Mouse (Mus musculus) kidney, adult 2 months (tissue): Measurements from ENCODE around the gene Ampd3. TPM values are rescaled to one million over a fixed set of nuclear protein-coding genes. Genes with fewer than 3 reads are reported as not detected.

Experiments
- DNase-seq: peaks from one replicate; pipeline ENCODE4 v3.0.0; 2021
- H3K27ac ChIP-seq: fragments of 200-500 bp; 2 replicates; pipeline ENCODE4 v1.5.1; 2012; ENCODE audit warnings: low read depth, low read length, control low read depth, inconsistent platforms; ENCODE audit not compliant: insufficient read depth
- H3K27me3 ChIP-seq: fragments of 200-500 bp; replicated peaks from 2 replicates; pipeline ENCODE4 v1.6.1; 2012; ENCODE audit warnings: mild to moderate bottlenecking, moderate library complexity, low read length, inconsistent platforms; ENCODE audit not compliant: control insufficient read depth, insufficient read depth
- H3K36me3 ChIP-seq: fragments of 200-500 bp; 2 replicates; pipeline ENCODE4 v1.6.1; 2012; ENCODE audit warnings: mild to moderate bottlenecking, moderate library complexity, low read length, inconsistent platforms; ENCODE audit not compliant: control insufficient read depth, insufficient read depth
- H3K4me1 ChIP-seq: fragments of 200-500 bp; 2 replicates; pipeline ENCODE4 v1.6.1; 2011; ENCODE audit warnings: low read length; ENCODE audit not compliant: control insufficient read depth, insufficient read depth
- H3K4me3 ChIP-seq: fragments of 200-500 bp; 2 replicates; pipeline ENCODE4 v1.5.1; 2011; ENCODE audit warnings: mild to moderate bottlenecking, low read depth, low read length, control low read depth; ENCODE audit not compliant: insufficient read depth
- CTCF ChIP-seq: fragments of 200-500 bp; conservative IDR thresholded peaks from 2 replicates; pipeline ENCODE4 v1.5.1; 2011; ENCODE audit warnings: low read depth, mild to moderate bottlenecking, control low read depth, low read length, moderate library complexity, mixed read lengths; ENCODE audit not compliant: insufficient read depth, insufficient read length
- POLR2A ChIP-seq: fragments of 200-500 bp; IDR thresholded peaks from one replicate; pipeline ENCODE4 v1.6.1; 2011; ENCODE audit warnings: low read depth, low read length, control low read depth
- WGBS: fragments of 180-500 bp; shearing (Covaris S2); methylation state at CpG from one replicate; pipeline ENCODE4 v1.1.7; 2018; 5-methylcytosine and 5-hydroxymethylcytosine counted together
- polyA plus RNA-seq: library from polyadenylated mRNA; depleted of rRNA; stranded (reverse); fragments of >200 nt; gene quantifications from 2 replicates; pipeline ENCODE4 v1.2.3, GENCODE M21; 2012; rRNA removed

Gene Ampd3
- 23.4 and 26.4 TPM in 2 replicates for polyA plus RNA-seq

GRCm38 (mm10) chr7:110768001-110768400, at the start of gene Ampd3:
Gene Ampd3, plus strand, starts transcription at chr7:110768206.
- no peaks in the 10 kb centered on the region for H3K27me3 ChIP-seq
- H3K27ac ChIP-seq: peak within 1 kb of the TSS; percentile 96
- TF ChIP-seq CTCF (no peak), POLR2A (peak; percentile 24)
- H3K4me3 ChIP-seq: peak within 1 kb of the TSS; percentile 74
- 15% methylated on average over 15 of the region's 16 CpGs for WGBS
- peaks cover 14% of the 10 kb centered on the region for H3K4me1 ChIP-seq
- peak; percentile 77 for DNase-seq
- H3K36me3 ChIP-seq: no peaks in the 10 kb centered on the region

GRCm38 (mm10) chr7:110718505-110718904, 49.5 kb upstream of the Ampd3 start:
- peak; percentile 42 for DNase-seq
- WGBS: 68% methylated on average over 6 of the region's 6 CpGs
- Histone ChIP-seq H3K4me3 (no peak overlapping the region), H3K27me3 (no peaks in the 10 kb centered on the region), H3K36me3 (no peaks in the 10 kb centered on the region), H3K4me1 (no peaks in the 10 kb centered on the region), H3K27ac (no peak overlapping the region)
- TF ChIP-seq CTCF (no peak), POLR2A (no peak)

DNA sequence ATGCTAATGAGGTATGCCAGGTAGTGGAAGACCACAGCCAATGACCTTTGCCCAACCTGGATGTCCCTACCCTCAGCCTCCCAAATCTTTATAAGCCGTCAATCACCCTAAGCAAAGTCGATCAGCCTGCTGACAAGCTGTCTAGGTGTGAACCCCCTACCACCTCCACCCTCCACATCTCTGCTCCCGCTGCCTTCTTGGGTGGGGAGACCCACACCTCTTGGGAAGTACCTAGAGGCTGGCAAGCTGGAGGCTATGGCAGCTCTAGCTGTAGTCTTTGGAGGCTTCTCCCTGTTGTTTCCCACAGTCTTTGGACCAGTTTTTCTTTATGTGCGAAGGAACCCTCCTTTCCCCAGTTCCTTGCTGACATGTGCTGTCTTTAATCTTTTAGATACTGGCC, 48.1 kb upstream of the Ampd3 start:
- H3K4me1 ChIP-seq: no peaks in the 10 kb centered on the region
- no peaks in the 10 kb centered on the region for H3K36me3 ChIP-seq
- no peaks in the 10 kb centered on the region for H3K27me3 ChIP-seq
- DNase-seq: peak; percentile 21
- TF ChIP-seq CTCF: no peak
- TF ChIP-seq POLR2A: no peak
- H3K27ac ChIP-seq: no peak overlapping the region
- H3K4me3 ChIP-seq: no peak overlapping the region
- WGBS: 67% methylated on average over 4 of the region's 4 CpGs

- Histone ChIP-seq H3K27me3 (no peaks in the 10 kb centered on the region), H3K36me3 (no peaks in the 10 kb centered on the region), H3K27ac (no peak overlapping the region), H3K4me1 (no peaks in the 10 kb centered on the region), H3K4me3 (no peak overlapping the region)
- TF ChIP-seq CTCF (no peak), POLR2A (no peak)
- 83% methylated on average over 4 of the region's 4 CpGs for WGBS
- no peak for DNase-seq
These were observed 45.8 kb upstream of the Ampd3 start for GRCm38 (mm10) chr7:110722183-110722582.

GRCm38 (mm10) chr7:110727049-110727448, 41.0 kb upstream of the Ampd3 start:
- DNase-seq: peak; percentile 76
- Histone ChIP-seq H3K27ac (no peak overlapping the region), H3K36me3 (no peaks in the 10 kb centered on the region), H3K4me1 (no peaks in the 10 kb centered on the region), H3K4me3 (no peak overlapping the region), H3K27me3 (no peaks in the 10 kb centered on the region)
- 29% methylated on average over 2 of the region's 2 CpGs for WGBS
- TF ChIP-seq POLR2A (no peak), CTCF (peak; percentile 59)

GRCm38 (mm10) chr7:110728876-110729275, 39.1 kb upstream of the Ampd3 start:
- DNase-seq: peak; percentile 58
- H3K27ac ChIP-seq: no peak overlapping the region
- TF ChIP-seq CTCF (peak; percentile 63), POLR2A (no peak)
- H3K27me3 ChIP-seq: no peaks in the 10 kb centered on the region
- no peak overlapping the region for H3K4me3 ChIP-seq
- H3K36me3 ChIP-seq: no peaks in the 10 kb centered on the region
- H3K4me1 ChIP-seq: no peaks in the 10 kb centered on the region
- 60% methylated on average over 3 of the region's 3 CpGs for WGBS

GRCm38 (mm10) chr7:110729295-110729694, 38.7 kb upstream of the Ampd3 start:
- H3K27me3 ChIP-seq: no peaks in the 10 kb centered on the region
- H3K4me3 ChIP-seq: no peak overlapping the region
- 69% methylated on average over 6 of the region's 6 CpGs for WGBS
- H3K36me3 ChIP-seq: no peaks in the 10 kb centered on the region
- TF ChIP-seq POLR2A: no peak
- TF ChIP-seq CTCF: no peak
- no peak for DNase-seq
- H3K4me1 ChIP-seq: no peaks in the 10 kb centered on the region
- H3K27ac ChIP-seq: no peak overlapping the region
